Mouse (Mus musculus): ENCODE results near the gene Fam186a.

DNA sequence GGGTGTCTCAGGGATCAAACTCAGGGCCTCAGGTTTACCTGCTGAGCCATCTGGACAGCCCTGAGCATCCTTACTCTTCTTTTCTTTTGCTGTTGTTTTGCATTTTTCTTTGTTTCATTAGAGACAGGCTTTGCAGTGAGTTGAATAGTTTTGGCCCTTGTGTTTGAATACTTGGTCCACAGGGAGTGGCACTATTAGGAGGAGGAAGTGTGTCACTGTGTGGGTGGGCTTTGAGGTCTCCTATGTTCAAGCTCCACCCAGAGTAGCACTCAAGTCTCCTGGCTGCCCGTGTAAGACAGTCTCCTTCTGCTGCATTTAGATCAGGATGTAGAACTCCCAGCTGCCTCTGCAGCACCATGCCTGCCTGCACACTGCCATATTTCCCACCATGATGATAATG is 32.4 kb downstream of the Fam186a start:
- no peak for TF ChIP-seq POLR2A (IDR thresholded peaks at IDR 0.05; ENCODE audit: low read depth, low read length)
- no peak for TF ChIP-seq CTCF (IDR thresholded peaks at IDR 0.05; ENCODE audit: borderline replicate concordance, insufficient read depth, low read length)
